Mouse (Mus musculus) right cerebral cortex, postnatal 25 days (tissue): ENCODE measurements around the gene Lalba.
A peak's percentile ranks its signal among the peaks of the same experiment; 100 is the strongest.
"Not testable (repeated sequence)": the region's sequence is repeated elsewhere in the genome, so short reads cannot be mapped to it uniquely, and the experiment has no call there.

Experiments used
- DNase-seq: peaks from one replicate; pipeline ENCODE4 v3.0.0; 2022

Lalba gene

GRCm38 (mm10) chr15:98482701-98483100 lies at the start of gene Lalba:
TSS of gene Lalba (minus strand) at chr15:98482721.
- no peak for DNase-seq

GRCm38 (mm10) chr15:98532281-98532680 lies 49.8 kb upstream of the Lalba start:
- peak; percentile 24 for DNase-seq

GRCm38 (mm10) chr15:98528066-98528563 lies 45.6 kb upstream of the Lalba start:
- DNase-seq, result no peak

- no peak for DNase-seq
These were observed 44.7 kb upstream of the Lalba start for GRCm38 (mm10) chr15:98527056-98527771.

- DNase-seq, result no peak
These were observed 43.5 kb upstream of the Lalba start for GRCm38 (mm10) chr15:98526057-98526456.

GRCm38 (mm10) chr15:98521245-98521644 lies 38.7 kb upstream of the Lalba start:
- no peak for DNase-seq

GRCm38 (mm10) chr15:98517380-98518355 lies 35.1 kb upstream of the Lalba start:
- peak; percentile 30 for DNase-seq

GRCm38 (mm10) chr15:98514845-98515244 lies 32.3 kb upstream of the Lalba start:
- not testable (repeated sequence) for DNase-seq

GRCm38 (mm10) chr15:98514146-98514545 lies 31.6 kb upstream of the Lalba start:
- DNase-seq, result no peak

- DNase-seq, result not testable (repeated sequence)
These were observed 31.2 kb upstream of the Lalba start for GRCm38 (mm10) chr15:98513676-98514075.

- DNase-seq, result peak; percentile 23
These were observed 30.3 kb upstream of the Lalba start for GRCm38 (mm10) chr15:98512799-98513321.

- DNase-seq, result no peak
These were observed 29.7 kb upstream of the Lalba start for GRCm38 (mm10) chr15:98512232-98512631.

- no peak for DNase-seq
These were observed 28.9 kb upstream of the Lalba start for GRCm38 (mm10) chr15:98511386-98511928.

- peak; percentile 40 for DNase-seq
These were observed 28.2 kb upstream of the Lalba start for GRCm38 (mm10) chr15:98510438-98511385.

- DNase-seq, result no peak
These were observed 26.9 kb upstream of the Lalba start for GRCm38 (mm10) chr15:98509387-98509786.

- no peak for DNase-seq
These were observed 24.8 kb upstream of the Lalba start for GRCm38 (mm10) chr15:98507321-98507720.

GRCm38 (mm10) chr15:98506253-98506957 lies 23.9 kb upstream of the Lalba start:
- no peak for DNase-seq

- peak; percentile 40 for DNase-seq
These were observed 22.0 kb upstream of the Lalba start for GRCm38 (mm10) chr15:98504514-98504913.

- DNase-seq, result no peak
These were observed 20.8 kb upstream of the Lalba start for GRCm38 (mm10) chr15:98503317-98503716.

GRCm38 (mm10) chr15:98497631-98498030 lies 15.1 kb upstream of the Lalba start:
- DNase-seq, result no peak

- DNase-seq, result no peak
These were observed 9.6 kb upstream of the Lalba start, which contains the start of gene Olfr279 for GRCm38 (mm10) chr15:98492102-98492501. TSS of gene Olfr279 (plus strand) at chr15:98492402.
